Mouse (Mus musculus): ENCODE measurements around the gene Styxl1. TPM values are rescaled to one million over a fixed set of nuclear protein-coding genes. Genes with fewer than 3 reads are reported as not detected.

The Styxl1 gene
- polyA plus RNA-seq, 1 experiment from 2014 or later = 0.84 TPM

DNA sequence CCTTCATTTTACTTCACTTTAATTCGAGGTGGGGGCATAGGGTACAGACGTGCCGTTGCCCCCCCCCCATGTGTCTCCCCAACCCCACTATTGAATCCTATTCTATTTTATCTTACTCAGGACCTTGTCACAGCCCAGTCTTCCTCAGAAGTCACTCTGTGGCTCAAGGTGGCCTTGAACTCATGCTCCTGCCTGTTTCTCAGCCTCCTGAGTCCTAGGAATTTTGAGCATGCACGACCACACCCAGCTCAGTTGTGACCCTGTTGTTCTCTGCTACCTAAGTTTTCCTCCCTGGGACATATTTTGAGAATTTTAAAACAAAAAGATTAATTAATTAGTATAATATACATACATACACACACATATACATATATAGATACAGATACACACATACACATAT is 25.5 kb upstream of the Styxl1 start:
- H3K4me3 ChIP-seq (ENCODE audit: low read length) = no peak overlapping the region
- no peaks in the 10 kb centered on the region for H3K9me3 ChIP-seq (ENCODE audit: control insufficient read depth, low read length)
- H3K4me2 ChIP-seq (ENCODE audit: low read depth, low read length) = no peak overlapping the region
- H3K27ac ChIP-seq (ENCODE audit: low read length) = no peak overlapping the region
- H3K36me3 ChIP-seq (ENCODE audit: control insufficient read depth, insufficient read depth, low read length) = no peaks in the 10 kb centered on the region
- no peak overlapping the region for H3K9ac ChIP-seq (ENCODE audit: low read length)
- 80% methylated on average over 4 of the region's 4 CpGs for WGBS
- H3K4me1 ChIP-seq (replicated peaks; ENCODE audit: control insufficient read depth, insufficient read depth, low read length) = no peaks in the 10 kb centered on the region; the same call in 1 of the 2 replicates
- H3K27me3 ChIP-seq (ENCODE audit: control insufficient read depth, insufficient read depth, low read depth, low read length) = no peaks in the 10 kb centered on the region
- ATAC-seq (ENCODE audit: low read depth) = no peak

DNA sequence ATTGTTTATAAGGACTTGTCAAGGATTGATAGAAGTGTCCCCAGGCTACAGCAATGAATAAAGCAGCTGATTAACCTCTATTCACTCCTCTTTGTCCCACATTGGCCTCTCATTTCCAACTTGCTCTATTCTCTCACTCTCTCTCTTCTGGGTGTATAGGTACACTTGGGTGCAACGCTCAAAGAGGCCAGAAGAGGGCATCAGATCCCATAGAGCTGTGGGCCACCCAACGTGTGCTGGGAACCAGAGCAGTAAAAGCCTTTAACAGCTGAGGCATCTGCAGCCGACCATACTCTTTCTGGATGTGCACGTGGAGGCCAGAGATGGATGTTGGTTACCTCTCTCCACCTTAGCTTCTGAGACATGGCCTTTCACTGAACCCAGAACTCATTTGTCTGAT is 24.9 kb upstream of the Styxl1 start:
- 50% methylated on average over 4 of the region's 4 CpGs for WGBS
- ATAC-seq (ENCODE audit: low read depth) = no peak

DNA sequence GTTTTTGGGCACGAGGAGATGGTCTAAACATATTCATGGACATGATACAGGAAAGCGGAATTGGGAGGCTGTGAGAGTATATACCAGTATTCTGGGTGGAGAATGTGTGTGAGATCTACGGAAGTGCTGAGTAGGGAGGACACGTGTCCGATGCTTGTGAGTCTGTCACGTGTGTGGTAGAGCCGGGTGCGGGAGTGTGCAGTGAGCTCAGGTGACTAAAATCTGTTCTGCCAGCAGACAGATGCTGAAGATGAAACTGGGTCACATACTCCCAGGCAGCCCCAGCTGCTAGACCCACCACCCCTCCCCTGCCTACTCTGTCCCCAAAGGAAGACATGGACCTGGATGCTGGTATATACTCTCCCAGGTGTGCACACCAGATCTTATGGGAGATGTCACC is 24.5 kb upstream of the Styxl1 start:
- H3K4me3 ChIP-seq (ENCODE audit: low read length) = no peak overlapping the region

More for the DNA sequence above, 24.9 kb upstream of the Styxl1 start:
- H3K27me3 ChIP-seq (ENCODE audit: control insufficient read depth, insufficient read depth, low read depth, low read length) = no peaks in the 10 kb centered on the region
- no peaks in the 10 kb centered on the region for H3K36me3 ChIP-seq (ENCODE audit: control insufficient read depth, insufficient read depth, low read length)
- H3K27ac ChIP-seq (ENCODE audit: low read length) = no peak overlapping the region
- no peak overlapping the region for H3K4me3 ChIP-seq (ENCODE audit: low read length)
- H3K4me2 ChIP-seq (ENCODE audit: low read depth, low read length) = no peak overlapping the region
- H3K9me3 ChIP-seq (ENCODE audit: control insufficient read depth, low read length) = no peaks in the 10 kb centered on the region
- no peaks in the 10 kb centered on the region; the same call in 1 of the 2 replicates for H3K4me1 ChIP-seq (replicated peaks; ENCODE audit: control insufficient read depth, insufficient read depth, low read length)
- no peak overlapping the region for H3K9ac ChIP-seq (ENCODE audit: low read length)

DNA sequence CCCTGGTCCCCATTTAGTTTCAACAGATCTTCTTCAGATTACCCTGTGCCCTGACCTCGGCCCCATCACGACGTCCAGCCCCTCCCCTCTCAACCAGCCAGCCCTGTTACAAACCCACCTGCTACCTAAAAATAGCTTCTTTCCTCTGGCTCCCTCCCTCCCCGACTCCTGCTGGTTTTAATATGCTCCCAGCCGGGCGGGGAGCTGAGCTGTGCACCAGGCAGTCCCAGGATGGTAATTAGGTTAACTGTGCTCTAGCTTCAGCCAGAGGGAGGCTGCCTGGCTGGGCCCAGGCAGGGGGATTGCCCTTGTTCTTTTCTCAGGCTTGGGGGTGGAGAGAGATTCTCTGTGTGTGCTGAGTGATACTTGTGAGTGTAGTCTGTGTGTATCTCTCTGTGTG is 22.7 kb upstream of the Styxl1 start:
- no peak for ATAC-seq (ENCODE audit: low read depth)
- Histone ChIP-seq H3K4me2 (ENCODE audit: low read depth, low read length) (no peak overlapping the region), H3K27ac (ENCODE audit: low read length) (no peak overlapping the region), H3K9me3 (ENCODE audit: control insufficient read depth, low read length) (no peaks in the 10 kb centered on the region), H3K4me1 (replicated peaks; ENCODE audit: control insufficient read depth, insufficient read depth, low read length) (no peaks in the 10 kb centered on the region), H3K36me3 (ENCODE audit: control insufficient read depth, insufficient read depth, low read length) (no peaks in the 10 kb centered on the region), H3K27me3 (ENCODE audit: control insufficient read depth, insufficient read depth, low read depth, low read length) (no peaks in the 10 kb centered on the region), H3K9ac (ENCODE audit: low read length) (no peak overlapping the region), H3K4me3 (ENCODE audit: low read length) (no peak overlapping the region)
- WGBS = 3% methylated on average over 6 of the region's 6 CpGs

More for the DNA sequence above, 24.5 kb upstream of the Styxl1 start:
- Histone ChIP-seq H3K36me3 (ENCODE audit: control insufficient read depth, insufficient read depth, low read length) (no peaks in the 10 kb centered on the region), H3K9ac (ENCODE audit: low read length) (no peak overlapping the region), H3K9me3 (ENCODE audit: control insufficient read depth, low read length) (no peaks in the 10 kb centered on the region), H3K4me1 (replicated peaks; ENCODE audit: control insufficient read depth, insufficient read depth, low read length) (no peaks in the 10 kb centered on the region; the same call in 1 of the 2 replicates), H3K27ac (ENCODE audit: low read length) (no peak overlapping the region), H3K4me2 (ENCODE audit: low read depth, low read length) (no peak overlapping the region), H3K27me3 (ENCODE audit: control insufficient read depth, insufficient read depth, low read depth, low read length) (no peaks in the 10 kb centered on the region)
- no peak for ATAC-seq (ENCODE audit: low read depth)
- WGBS = 91% methylated on average over 8 of the region's 8 CpGs

DNA sequence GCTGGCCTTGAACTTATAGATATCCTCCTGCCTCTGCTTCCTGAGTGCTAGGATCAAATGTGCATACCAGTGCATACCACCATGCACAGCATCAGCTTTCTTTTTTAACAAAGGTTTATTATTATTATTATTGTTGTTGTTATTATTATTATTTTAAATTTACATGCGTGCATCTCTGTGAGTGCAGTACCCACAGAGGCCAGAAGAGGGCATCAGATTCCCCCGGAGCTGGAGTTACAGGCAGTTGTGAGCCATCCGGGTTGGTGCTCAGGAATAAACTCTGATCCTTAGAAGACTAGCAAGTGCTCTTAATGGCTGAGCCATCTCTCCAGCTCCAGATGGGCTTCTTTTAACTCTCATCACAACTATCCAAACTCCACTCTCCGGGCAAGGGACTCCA is 21.6 kb upstream of the Styxl1 start:
- WGBS = 46% methylated on average over 4 of the region's 4 CpGs
- Histone ChIP-seq H3K9ac (ENCODE audit: low read length) (no peak overlapping the region), H3K9me3 (ENCODE audit: control insufficient read depth, low read length) (no peaks in the 10 kb centered on the region)

DNA sequence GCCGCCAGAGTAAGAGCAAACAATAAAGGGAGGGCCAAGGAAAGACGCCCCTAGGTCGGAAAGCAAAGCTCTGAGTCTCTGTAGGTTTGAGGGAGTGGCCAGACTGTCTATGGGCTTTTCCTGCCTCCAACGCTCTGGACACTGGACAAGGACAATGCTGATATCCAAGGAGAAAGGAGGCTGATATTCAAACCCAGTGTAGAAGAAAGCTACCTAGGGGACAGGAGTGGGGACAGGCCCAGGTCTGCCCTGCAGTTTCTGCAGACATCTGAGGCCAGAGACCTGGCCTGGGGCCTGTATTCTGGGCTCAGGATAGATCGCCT is 16.6 kb upstream of the Styxl1 start:
- H3K9me3 ChIP-seq (ENCODE audit: control insufficient read depth, low read length) = no peaks in the 10 kb centered on the region
- 11% methylated on average over 5 of the region's 5 CpGs for WGBS
- no peaks in the 10 kb centered on the region for H3K27me3 ChIP-seq (ENCODE audit: control insufficient read depth, insufficient read depth, low read depth, low read length)
- ATAC-seq (ENCODE audit: low read depth) = no peak
- peaks cover 19% of the 10 kb centered on the region for H3K36me3 ChIP-seq (ENCODE audit: control insufficient read depth, insufficient read depth, low read length)
- H3K4me3 ChIP-seq (ENCODE audit: low read length) = peak overlapping the region; percentile 41
- no peaks in the 10 kb centered on the region for H3K4me1 ChIP-seq (replicated peaks; ENCODE audit: control insufficient read depth, insufficient read depth, low read length)
- H3K27ac ChIP-seq (ENCODE audit: low read length) = peak overlapping the region; percentile 13; the same call in 1 of the 2 replicates
- peak overlapping the region; percentile 59 for H3K9ac ChIP-seq (ENCODE audit: low read length)
- peak overlapping the region; percentile 47 for H3K4me2 ChIP-seq (ENCODE audit: low read depth, low read length)

More for the DNA sequence above, 21.6 kb upstream of the Styxl1 start:
- H3K27ac ChIP-seq (ENCODE audit: low read length) = no peak overlapping the region
- H3K4me1 ChIP-seq (replicated peaks; ENCODE audit: control insufficient read depth, insufficient read depth, low read length) = no peaks in the 10 kb centered on the region
- no peaks in the 10 kb centered on the region for H3K27me3 ChIP-seq (ENCODE audit: control insufficient read depth, insufficient read depth, low read depth, low read length)
- no peak overlapping the region for H3K4me2 ChIP-seq (ENCODE audit: low read depth, low read length)
- H3K36me3 ChIP-seq (ENCODE audit: control insufficient read depth, insufficient read depth, low read length) = no peaks in the 10 kb centered on the region
- no peak overlapping the region for H3K4me3 ChIP-seq (ENCODE audit: low read length)
- ATAC-seq (ENCODE audit: low read depth) = no peak

DNA sequence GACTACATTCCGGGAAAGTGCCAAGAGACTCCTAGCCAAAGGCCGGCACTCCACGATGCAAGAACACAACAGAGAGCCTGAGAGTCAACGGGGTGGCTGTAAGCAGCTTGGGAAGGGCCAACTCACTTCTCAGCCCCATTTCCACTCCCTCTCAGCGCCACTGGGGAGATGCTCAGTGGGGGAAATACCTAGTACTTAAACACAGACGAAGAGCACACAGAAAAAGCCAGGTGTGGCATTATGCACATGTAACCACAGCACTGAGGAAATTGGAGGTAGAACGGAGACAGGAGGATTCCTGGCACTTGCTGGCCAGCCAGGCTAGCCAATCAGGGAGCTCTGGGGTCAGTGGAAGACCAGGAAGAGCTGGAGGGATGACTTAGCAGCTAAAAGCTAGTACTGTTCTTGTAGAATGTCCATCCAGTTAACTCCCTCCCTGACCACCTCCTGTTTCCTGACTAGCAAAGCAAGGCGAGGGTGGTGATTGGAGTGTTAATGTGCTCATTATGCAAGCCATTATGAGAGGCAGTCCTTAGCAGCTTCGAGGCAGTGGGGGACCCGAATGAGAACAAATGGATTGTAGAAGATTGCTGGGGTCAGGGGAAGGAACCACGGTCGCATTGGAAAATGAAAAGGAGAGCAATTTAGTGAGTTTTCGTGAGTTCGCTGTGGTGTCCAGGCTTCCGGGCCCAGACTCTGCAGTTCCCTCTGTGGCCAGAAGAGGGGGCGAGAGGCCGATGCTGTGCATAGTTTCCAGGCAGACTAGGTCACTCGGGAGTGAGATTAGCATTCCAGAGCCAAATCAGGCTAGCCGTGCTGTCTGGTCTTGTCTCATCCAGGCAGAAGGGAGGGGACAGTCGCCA is 16.0 kb upstream of the Styxl1 start:
- peak; percentile 89 for ATAC-seq (ENCODE audit: low read depth)

DNA sequence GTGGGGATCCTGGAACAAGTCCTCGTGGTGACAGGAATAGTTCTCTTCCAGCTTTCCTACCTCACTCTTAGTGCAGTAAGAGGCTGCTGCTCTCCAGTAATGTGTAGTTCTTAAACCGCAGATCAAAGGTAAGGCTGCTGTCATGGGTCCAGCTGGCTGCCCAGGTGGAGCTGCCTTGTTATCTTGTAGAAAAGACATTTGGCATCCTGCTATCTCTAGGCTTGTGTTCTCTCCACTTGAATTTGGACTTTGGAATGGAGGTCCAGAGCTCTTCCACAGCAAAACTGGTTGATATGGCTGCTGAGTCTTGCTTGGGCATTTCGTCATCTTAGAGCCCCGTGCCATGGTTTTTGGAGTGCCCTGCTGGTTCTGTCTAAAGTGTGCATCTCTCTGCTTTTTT is 4.7 kb upstream of the Styxl1 start:
- ATAC-seq (ENCODE audit: low read depth) = no peak

More for the DNA sequence above, 16.0 kb upstream of the Styxl1 start:
- H3K9ac ChIP-seq (ENCODE audit: low read length) = peak overlapping the region; percentile 59
- H3K4me1 ChIP-seq (replicated peaks; ENCODE audit: control insufficient read depth, insufficient read depth, low read length) = no peaks in the 10 kb centered on the region
- H3K9me3 ChIP-seq (ENCODE audit: control insufficient read depth, low read length) = no peaks in the 10 kb centered on the region
- peaks cover 24% of the 10 kb centered on the region for H3K36me3 ChIP-seq (ENCODE audit: control insufficient read depth, insufficient read depth, low read length)
- H3K27ac ChIP-seq (ENCODE audit: low read length) = no peak overlapping the region; the same call in 1 of the 2 replicates
- WGBS = 11% methylated on average over 20 of the region's 20 CpGs
- H3K4me3 ChIP-seq (ENCODE audit: low read length) = peak overlapping the region; percentile 41
- H3K27me3 ChIP-seq (ENCODE audit: control insufficient read depth, insufficient read depth, low read depth, low read length) = no peaks in the 10 kb centered on the region
- H3K4me2 ChIP-seq (ENCODE audit: low read depth, low read length) = peak overlapping the region; percentile 47

DNA sequence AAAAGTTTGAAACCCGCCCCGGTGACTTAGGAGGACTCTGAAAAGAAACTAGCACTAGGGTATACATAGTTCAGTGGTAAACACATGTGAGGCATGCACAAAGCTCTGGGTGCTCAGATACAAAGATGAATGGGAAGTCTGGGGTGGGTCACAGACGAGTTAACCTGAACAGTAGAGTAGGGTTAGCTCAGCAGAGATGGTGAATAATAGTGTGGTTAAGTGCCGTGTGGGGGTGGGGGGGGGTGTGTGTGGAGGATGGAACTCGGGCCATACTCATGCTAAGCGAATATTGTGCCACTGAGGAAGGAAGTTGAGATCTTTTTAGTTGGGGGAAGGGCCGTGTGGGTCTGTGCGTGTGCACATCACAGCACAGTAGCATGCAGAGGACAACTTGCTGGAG is 2.1 kb upstream of the Styxl1 start:
- Histone ChIP-seq H3K9ac (ENCODE audit: low read length) (no peak overlapping the region), H3K9me3 (ENCODE audit: control insufficient read depth, low read length) (no peaks in the 10 kb centered on the region), H3K36me3 (ENCODE audit: control insufficient read depth, insufficient read depth, low read length) (peaks cover 23% of the 10 kb centered on the region), H3K4me3 (ENCODE audit: low read length) (no peak overlapping the region), H3K4me1 (replicated peaks; ENCODE audit: control insufficient read depth, insufficient read depth, low read length) (peaks cover 15% of the 10 kb centered on the region), H3K4me2 (ENCODE audit: low read depth, low read length) (no peak overlapping the region), H3K27me3 (ENCODE audit: control insufficient read depth, insufficient read depth, low read depth, low read length) (no peaks in the 10 kb centered on the region), H3K27ac (ENCODE audit: low read length) (no peak overlapping the region)
- no peak for ATAC-seq (ENCODE audit: low read depth)
- WGBS = 76% methylated on average over 8 of the region's 8 CpGs

More for the DNA sequence above, 4.7 kb upstream of the Styxl1 start:
- Histone ChIP-seq H3K36me3 (ENCODE audit: control insufficient read depth, insufficient read depth, low read length) (peaks cover 48% of the 10 kb centered on the region), H3K4me1 (replicated peaks; ENCODE audit: control insufficient read depth, insufficient read depth, low read length) (peaks cover 12% of the 10 kb centered on the region), H3K9me3 (ENCODE audit: control insufficient read depth, low read length) (no peaks in the 10 kb centered on the region), H3K4me2 (ENCODE audit: low read depth, low read length) (no peak overlapping the region), H3K9ac (ENCODE audit: low read length) (no peak overlapping the region), H3K4me3 (ENCODE audit: low read length) (no peak overlapping the region), H3K27ac (ENCODE audit: low read length) (no peak overlapping the region), H3K27me3 (ENCODE audit: control insufficient read depth, insufficient read depth, low read depth, low read length) (no peaks in the 10 kb centered on the region)
- 85% methylated on average over 4 of the region's 4 CpGs for WGBS

Measured in lung, embryonic 16.5 days (tissue).